Mouse (Mus musculus) adrenal gland, postnatal 36 days (tissue): ENCODE measurements around the gene Nkain1. TPM values are rescaled to one million over a fixed set of nuclear protein-coding genes. Genes with fewer than 3 reads are reported as not detected.
A peak's percentile ranks its signal among the peaks of the same experiment; 100 is the strongest.

Experiments
- DNase-seq, 2 experiments: peaks; one replicate each; pipeline ENCODE4 v3.0.0; 2021; ENCODE audit warnings: mixed read lengths in 1 of 2
- total RNA-seq, 2 experiments: library from RNA; stranded (reverse); gene quantifications; 2 replicates each; pipeline ENCODE4 v1.2.3; 2021

Gene Nkain1
- total RNA-seq, 2 experiments from 2014 or later = 7.0 to 9.9 TPM

DNA sequence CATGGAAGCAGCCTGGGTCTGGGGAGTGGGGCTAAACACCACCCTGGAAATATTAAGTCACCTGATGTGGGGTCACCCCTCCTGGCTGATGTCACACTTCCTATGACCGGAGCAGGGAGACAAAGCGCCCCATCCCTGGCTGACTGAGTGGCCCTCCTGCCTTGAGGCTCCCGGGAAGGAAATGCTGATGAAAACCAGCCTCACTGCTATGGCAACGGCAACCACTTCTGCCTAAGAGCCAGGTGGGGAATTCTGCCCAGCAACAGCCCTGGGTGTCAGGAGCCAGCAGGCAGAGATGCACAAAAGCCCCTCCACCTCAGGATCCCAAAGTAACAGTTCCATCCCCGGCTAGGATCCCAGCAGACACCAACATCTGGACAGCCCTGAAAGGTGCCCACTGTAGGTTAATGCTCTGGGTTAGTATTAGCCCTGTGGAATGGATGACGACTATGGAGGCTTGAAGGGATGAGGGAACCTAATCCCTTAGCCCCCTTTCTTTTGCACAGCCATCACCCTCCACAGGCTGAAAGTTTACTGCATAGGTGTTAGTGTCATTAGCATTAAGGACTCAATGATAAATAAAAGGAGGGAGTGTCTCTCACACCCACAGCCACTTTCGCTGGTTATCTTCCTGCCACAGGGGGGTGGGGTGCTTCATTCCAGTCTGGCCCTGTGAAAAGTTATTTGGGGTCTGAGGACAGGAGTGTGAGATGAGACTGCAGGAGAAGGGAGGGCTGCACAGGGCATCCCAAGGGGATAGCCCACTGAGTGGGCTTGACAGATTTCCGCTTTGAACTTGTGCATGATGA lies 21.5 kb downstream of the Nkain1 start:
- DNase-seq = peak in 1 of 2 experiments; percentile 32

DNA sequence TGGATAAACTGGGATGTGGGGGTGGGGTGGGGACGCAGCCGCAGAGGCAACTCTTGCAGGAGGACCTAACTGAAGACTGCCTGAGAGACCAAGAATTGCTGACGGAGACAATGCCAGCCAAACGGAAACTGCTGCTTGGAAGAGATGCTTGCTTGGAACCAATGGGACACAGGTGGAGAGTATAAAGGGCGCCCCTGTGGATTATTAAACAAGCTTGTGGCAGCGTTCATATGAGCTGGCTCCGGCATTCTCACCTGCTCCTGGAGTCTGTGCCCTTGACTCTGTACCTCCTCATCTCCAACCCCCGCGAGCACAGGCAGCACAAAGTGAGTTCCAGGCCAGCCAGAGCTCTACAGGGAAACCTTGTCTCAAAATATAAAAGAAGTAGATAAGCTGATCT lies 23.5 kb downstream of the Nkain1 start:
- DNase-seq = no peak

DNA sequence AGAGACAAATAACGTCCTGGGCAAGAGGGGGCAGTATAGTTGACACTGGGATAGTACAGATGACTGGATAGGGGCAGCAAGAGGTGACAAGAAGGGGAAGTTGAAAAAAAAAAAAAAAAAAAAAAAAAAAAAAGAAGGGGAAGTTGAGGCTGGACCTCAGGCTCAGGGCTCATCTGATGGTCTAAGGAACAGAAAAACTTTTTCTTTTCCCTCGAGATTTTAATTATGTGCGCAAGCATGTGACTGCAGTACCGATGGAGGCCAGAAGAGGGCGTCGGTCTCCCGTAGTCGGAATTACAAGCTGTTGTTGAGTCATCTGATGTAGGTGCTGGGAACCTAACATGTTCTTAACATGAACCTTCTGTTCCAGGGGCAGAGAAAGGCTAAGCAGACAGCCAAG lies 24.8 kb downstream of the Nkain1 start:
- no peak for DNase-seq

DNA sequence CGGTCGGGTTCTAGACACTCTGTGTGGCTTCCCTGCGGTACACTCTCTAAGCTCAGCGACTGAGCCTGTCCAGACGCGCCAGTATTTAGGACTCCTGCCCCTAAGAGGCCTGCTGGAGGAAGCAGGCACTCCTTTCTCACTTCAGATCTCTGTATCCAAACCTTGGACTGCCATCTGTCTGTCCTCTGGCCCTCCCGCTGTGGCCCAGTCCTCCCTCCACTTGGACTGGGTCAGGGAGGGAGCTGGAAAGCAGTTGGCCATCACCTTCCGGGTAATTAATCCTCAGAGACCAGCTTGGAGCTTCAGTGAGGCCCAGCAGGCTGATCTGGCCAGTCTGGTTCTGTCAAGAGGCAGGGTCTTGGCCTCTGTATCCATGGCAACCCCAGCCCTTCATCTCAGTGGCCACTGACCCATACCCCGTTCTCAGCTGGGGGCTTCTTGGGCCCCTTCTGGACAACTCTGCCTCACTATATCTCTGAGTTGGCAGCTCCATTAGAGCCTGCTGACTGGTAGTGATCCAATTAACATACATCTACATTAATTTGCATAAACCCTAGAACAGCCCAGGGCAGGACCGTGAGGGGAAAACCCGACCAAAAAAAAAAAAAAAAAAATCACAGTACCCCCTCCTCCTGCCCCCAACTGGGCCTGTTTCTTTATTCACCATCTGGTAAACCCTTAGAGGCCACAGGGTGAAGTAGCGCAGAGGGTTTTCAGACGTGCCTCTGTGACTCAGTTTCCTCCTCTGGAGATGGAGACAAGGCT lies 27.0 kb downstream of the Nkain1 start:
- DNase-seq = no peak

DNA sequence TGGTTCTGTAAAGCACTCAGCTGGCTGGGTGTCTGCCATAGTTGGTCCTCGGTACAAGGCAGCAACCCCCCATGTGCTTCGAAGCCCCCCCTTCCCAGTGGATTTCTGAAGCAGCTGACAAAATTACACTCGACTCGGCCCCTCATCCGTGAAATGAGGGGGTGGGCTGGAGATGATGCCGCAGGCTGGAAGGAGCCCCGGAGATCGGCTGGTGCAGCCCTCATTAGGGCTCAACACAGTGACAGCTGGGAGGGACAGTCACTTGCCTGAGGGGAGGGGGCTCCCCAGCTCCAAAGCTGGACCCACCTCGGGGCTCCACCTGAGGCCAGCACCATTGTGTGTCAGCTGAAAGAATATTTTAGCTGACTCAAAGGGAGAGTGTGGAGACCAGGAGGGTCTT lies 29.6 kb downstream of the Nkain1 start:
- DNase-seq = no peak

DNA sequence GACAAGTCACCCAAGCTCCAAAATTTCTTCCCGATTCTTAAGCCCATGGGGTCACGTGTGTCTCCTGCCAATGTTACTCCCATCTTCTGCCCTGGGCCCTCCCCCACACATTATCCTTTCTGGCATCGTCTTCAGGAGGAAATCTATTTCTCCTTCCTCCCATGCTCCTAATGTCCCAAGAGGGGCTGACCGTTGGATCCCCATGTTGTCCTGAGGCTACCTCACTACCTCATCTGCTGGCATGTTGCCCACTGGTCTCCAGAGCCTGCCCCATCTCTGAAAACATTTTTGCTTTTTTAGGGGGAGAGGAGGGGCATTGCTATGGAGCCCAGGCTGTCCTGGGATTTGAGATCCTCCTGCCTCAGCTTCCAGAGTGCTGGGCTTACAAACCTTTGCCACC lies 30.9 kb downstream of the Nkain1 start:
- DNase-seq = no peak

DNA sequence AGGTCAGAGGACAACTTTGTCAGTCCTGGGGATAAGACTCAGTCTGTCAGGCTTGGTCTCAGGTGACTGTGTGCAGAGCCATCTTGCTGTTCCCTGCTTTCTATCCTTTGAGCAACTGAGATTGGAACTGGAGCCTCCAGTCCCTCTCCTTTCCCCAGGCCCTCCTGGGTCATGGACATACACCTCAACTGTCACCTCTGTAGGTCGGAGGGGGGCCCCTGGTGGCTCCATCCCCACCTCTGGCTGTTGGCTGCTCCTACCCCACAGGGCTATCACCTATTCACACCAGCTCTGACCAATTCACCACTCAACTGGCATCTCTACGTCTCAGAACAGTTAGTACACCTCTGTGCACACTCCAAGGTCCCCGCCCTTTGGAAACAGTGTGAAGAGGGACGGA lies 33.1 kb downstream of the Nkain1 start:
- no peak for DNase-seq

DNA sequence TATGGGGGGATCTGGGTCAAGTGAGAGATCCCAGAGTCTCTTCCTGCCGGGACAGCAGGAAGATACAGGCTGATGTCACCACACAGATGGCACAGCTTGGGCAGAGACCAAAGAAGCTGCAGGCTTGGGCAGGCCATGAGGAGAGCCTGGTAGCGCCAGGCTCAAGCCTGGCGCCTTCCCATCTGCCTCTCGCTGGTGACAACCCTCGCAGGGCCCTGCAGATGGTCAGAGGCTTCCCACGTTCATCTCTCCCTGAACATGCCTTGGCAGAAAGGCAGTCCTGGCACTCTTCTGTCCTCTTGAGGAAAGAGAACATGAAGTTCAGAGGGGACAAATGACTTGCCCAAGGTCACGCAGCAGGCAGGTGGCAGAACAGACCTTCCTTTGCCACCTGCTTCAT lies 34.3 kb downstream of the Nkain1 start:
- no peak for DNase-seq

DNA sequence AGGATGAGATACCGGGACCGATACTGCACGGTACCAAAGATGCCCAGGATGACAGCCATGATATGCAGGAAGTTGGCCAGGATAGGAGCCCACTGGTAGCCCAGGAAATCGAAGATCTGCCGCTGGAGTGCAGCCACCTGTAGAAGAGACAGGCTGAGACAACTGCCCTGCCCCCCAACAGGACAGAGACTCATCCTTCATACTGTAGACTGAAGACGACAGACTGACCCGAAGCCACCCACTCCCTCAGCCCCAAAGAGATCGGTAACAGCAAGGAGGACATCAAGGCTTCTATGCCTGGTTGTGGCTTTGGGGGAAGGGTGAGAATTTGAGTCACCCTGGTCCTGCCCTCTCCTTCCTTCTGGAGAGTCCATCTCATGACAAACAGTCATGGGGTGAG lies 34.9 kb downstream of the Nkain1 start:
- no peak for DNase-seq

DNA sequence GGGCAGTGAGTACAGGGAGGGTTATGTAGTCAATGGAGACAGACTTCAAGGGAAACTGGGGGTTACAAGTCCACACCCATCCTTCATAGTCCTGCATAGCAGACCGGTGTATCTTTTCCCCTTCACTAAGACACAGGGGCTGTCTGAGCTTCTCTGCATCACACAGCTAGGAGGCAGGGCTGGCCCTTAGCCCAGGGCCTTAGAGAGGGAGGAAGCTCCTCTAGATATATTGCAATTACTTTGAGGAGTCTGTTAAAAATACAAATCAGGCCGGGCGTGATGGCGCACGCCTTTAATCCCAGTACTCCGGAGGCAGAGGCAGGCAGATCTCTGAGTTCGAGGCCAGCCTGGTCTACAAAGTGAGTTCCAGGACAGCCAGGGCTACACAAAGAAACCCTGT lies 36.6 kb downstream of the Nkain1 start:
- no peak for DNase-seq

DNA sequence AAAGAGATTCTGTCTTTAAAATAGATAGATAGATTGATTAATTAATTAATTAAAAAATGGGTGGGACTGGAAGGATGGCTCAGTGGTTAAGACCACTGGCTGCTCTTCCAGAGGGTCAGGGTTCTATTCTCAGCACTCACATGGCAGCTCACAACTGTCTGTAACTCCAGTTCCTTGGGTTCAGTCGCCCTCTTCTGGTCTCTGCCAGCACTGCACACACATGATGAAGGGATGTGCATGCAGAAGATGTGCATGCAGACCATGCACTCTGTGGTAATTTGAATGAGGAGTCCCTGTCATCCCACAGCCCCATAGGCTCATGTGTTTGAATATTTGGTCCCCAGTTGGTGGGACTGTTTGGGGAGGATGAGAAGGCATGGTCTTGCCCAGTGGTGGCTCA lies 38.2 kb downstream of the Nkain1 start:
- DNase-seq = no peak

DNA sequence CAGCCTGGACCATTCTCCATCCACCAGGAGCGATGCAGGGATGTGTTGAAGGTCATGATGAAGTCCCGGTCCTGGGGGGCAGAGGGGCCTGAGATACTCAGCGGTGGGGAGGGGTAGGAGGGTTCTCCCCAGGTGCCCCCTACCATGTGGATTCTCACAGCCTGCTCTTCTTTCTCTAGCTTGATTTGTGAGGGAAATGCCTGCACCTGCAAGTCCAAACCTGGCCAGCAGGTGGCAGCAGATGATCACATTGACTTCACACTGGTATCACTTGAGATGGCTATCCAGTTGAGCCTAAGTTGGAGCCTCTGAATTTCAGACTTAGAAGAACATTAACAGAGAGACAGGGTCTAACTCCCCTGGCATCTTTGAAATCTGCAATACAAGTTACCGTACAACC lies 40.0 kb downstream of the Nkain1 start:
- peak; percentile 87 to 89 for DNase-seq

DNA sequence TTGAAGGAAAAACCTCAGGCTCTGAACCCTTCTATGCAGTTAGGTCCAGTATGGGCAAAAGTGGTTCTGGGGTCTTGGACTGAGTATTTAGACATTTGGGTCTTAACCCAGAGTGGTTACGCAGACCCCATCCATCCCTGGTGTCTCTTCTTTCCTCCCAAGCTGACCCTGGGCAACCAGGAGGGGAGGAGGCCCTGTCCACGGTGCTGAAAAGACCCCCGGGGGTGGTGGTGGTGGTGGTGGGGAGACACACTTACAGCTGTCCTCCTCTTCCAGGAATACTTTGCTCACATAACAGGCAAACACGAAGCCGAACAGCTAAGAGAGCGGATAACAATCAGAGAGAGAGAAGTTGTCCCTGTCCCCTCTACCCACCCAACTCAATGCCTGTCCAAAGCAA lies 41.6 kb downstream of the Nkain1 start:
- no peak for DNase-seq

DNA sequence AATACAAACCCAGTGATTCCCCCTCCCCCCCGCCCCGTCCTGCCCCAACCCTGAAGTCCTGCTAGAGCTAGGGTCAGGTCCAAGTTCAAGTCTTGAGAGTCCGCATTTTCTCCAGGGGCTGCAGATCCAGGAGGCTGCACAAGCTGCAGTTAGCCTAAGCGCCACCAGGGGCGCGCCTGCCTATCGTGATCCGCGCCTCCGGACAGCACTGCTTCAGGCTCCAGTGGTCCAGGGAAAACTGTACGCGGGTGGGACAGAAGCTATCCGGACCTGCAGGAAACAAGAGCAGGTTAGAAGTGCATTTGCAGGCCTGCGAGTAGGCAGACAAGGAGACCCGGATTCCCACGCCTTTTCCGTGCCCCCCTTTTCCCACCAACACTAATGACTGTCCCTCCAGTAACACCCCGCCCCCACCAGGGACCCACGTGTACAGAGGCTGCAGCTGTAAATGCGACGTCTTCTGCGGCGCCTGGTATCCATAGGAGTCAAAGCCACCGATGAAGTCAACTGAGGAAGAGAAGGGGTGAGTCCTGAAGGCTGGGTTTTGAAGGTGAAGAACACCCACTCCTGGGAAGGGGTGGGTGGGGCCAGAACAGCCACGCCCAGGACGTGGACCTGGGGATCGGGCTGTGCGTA lies 42.2 kb downstream of the Nkain1 start:
- peak; percentile 78 to 88 for DNase-seq

DNA sequence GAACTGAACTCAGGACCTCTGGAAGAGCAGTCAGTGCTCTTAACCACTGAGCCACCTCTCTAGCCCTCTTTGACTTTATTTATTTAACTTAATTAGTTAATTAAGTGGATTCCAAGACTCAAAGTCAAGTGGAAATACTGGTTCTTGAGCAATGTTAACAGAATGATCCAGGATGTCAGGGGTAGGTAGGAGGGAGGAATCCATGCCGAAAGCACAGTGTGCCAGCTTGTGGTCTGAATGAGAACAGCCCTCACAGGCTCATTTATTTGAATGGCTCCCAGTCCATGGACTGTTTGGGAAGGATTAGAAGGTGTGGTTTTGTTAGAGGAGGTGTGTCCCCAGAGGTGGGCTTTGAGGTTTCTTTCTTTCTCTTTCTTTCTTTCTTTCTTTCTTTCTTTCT lies 46.2 kb downstream of the Nkain1 start:
- no peak for DNase-seq

DNA sequence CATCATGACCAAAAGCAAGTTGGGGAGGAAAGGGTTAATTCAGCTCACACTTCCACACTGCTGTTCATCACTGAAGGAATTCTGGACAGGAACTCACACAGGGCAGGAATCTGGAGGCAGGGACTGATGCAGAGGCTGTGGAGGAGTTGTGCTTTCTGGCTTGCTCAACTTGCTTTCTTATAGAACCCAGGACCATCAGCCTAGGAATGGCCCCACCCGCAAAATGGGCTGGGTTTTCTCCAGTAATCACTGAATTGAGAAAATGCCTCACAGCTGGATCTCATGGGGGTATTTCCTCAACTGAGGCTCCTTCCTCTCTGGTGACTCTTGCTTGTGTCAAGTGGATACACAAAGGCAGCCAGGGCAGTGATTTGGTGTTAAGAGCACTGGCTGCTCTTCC lies 48.9 kb downstream of the Nkain1 start:
- no peak for DNase-seq

DNA sequence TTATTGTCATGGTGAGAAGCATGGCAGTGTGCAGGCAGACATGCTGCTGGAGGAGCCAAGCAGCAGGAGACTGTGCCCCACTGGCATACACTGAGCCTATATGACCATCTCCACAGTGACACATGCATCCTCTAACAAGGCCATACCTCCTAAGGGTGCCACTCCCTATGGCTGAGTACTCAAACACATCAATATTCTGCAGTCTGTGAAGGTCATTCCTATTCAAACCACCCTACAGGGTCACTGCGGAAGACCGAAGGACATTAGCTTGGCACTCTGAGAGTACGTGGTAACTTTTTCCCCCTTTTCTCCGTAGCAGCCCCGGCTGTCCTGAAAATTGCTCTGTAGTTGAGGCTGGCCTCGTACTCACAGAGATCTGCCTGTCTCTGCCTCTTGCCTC lies 52.5 kb downstream of the Nkain1 start:
- no peak for DNase-seq

DNA sequence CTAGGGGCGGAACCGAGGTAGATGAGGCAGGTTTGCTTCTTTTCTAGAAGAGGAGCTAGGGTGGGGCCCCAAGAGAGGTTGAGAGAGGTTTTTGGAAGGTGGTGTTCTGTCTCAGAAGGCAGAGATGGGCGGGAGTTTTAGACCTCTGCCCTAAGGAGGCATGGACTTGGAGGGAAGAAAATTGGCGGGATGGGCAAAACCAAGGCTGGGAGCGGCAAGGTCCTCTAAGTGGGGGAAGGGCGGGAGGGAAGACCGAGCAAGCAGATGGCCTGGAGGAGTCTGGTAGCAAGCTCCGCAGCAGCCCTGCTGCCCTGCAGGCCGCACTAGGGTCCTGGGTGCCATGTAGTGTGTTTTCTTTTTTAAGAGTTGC lies 53.5 kb downstream of the Nkain1 start:
- DNase-seq = no peak

DNA sequence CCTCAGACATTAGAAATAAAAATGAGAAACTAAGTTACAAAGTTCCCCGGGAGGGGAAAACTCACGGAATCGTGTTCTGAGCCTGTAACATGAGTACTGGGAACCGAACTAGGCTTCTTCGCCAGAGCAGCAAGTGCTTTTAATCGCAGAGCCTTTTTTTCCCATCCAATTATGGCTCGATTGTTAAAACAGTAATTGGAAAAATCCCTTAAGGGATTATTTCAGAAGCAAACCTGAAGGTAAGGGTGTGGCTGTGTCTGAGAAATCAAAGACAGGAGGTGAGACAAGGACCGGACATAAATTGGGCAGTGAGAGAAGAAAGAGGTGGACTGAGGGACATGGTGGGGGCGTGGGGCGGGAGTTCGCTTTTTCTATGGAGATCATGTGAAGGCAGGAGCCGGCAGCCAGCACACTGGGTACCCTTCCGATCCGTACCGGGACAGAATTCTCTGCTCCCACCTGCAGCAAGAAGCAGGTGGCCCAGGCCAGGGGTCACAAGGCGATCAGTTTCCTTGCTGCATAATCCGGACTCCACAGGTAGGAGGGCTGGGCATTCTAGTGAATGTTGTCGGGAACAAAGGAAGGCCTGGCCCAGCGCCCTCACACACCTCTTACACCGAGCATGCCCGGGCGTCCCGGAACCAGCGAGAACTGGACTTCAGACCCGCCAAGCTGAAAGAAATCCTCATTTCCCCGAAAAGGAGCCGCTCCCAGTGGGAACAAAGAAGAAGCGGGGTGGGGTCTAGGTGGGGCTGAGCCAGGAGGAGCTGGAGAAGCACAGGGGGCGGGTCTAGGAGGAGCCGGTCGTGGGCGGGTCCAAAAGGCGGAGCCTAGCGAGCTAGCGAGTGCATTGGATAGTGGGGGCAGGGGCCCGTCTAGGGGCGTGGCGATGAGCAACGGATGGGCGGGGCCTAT lies 54.1 kb downstream of the Nkain1 start:
- peak; percentile 98 for DNase-seq

DNA sequence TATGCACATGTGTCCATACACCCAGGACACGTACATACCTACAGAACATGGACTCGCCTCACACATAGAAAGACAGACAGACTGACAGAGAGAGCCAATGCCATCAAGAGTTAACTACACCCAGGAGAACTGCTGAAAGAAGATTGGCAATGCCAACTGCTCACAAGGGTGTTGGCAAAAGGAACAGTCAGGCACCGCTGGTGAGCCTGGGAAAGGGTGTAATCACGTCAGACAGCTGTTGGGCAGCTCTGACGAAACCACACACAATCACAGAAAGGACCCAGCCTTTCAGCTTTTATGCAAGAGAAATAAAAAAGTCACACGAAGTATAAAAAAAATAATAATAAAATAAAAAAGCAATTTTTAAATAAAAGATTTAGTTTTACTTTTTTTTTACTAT lies 57.5 kb downstream of the Nkain1 start:
- DNase-seq = peak in 1 of 2 experiments; percentile 44
